Mouse (Mus musculus) kidney, embryonic 14.5 days (tissue): ENCODE measurements around the gene Hykk. TPM values are rescaled to one million over a fixed set of nuclear protein-coding genes. Genes with fewer than 3 reads are reported as not detected.
"Not testable (repeated sequence)": the region's sequence is repeated elsewhere in the genome, so short reads cannot be mapped to it uniquely, and the experiment has no call there.

Experiments
- ATAC-seq: fragments of 200-750 bp; cut with Nextera tagmentation; 2 replicates; pipeline ENCODE4 v1.8.0; 2017; ENCODE audit warnings: moderate number of reproducible peaks, mild to moderate bottlenecking, moderate TSS enrichment, moderate library complexity; ENCODE audit not compliant: low FRiP score, low TSS enrichment
- H3K27ac ChIP-seq: fragments of 300-500 bp; sonication (generic); 2 replicates; pipeline ENCODE4 v1.5.1; 2014; ENCODE audit warnings: low read depth, mild to moderate bottlenecking, low read length, moderate library complexity, mixed read lengths
- H3K27me3 ChIP-seq: fragments of 300-500 bp; sonication (generic); 2 replicates; pipeline ENCODE4 v1.6.1; 2014; ENCODE audit warnings: mild to moderate bottlenecking, low read length; ENCODE audit not compliant: control insufficient read depth, insufficient read depth
- H3K36me3 ChIP-seq: fragments of 300-500 bp; sonication (generic); 2 replicates; pipeline ENCODE4 v1.6.1; 2014; ENCODE audit warnings: low read length, mixed read lengths; ENCODE audit not compliant: control insufficient read depth, insufficient read depth
- H3K4me1 ChIP-seq: fragments of 300-500 bp; sonication (generic); 2 replicates; pipeline ENCODE4 v1.6.1; 2014; ENCODE audit warnings: low read length, mixed read lengths; ENCODE audit not compliant: control insufficient read depth, insufficient read depth
- H3K4me2 ChIP-seq: fragments of 300-500 bp; sonication (generic); replicated peaks from 2 replicates; pipeline ENCODE4 v1.6.1; 2014; ENCODE audit warnings: low read depth, mild to moderate bottlenecking, low read length
- H3K4me3 ChIP-seq: fragments of 300-500 bp; sonication (generic); 2 replicates; pipeline ENCODE4 v1.5.1; 2014; ENCODE audit warnings: mild to moderate bottlenecking, low read length
- H3K9ac ChIP-seq: fragments of 300-500 bp; sonication (generic); 2 replicates; pipeline ENCODE4 v1.6.1; 2014; ENCODE audit warnings: low read depth, mild to moderate bottlenecking, low read length, moderate library complexity
- H3K9me3 ChIP-seq: fragments of 300-500 bp; sonication (generic); 2 replicates; pipeline ENCODE4 v1.6.1; 2016; ENCODE audit warnings: low read length; ENCODE audit not compliant: control insufficient read depth
- WGBS: fragments of 180-500 bp; shearing (Covaris S2); extraction: QIAGEN DNeasy Blood & Tissue Kit; methylation state at CpG from one replicate; pipeline ENCODE4 v1.1.7; 2014; 5-methylcytosine and 5-hydroxymethylcytosine counted together
- polyA plus RNA-seq: library from polyadenylated mRNA; unstranded; fragments of >200 nt; fragmentation: Nextera tagmentation; extraction: Ambion mirVana; gene quantifications from 2 replicates; pipeline ENCODE4 v1.2.1, GENCODE M21; 2014

Gene Hykk
- polyA plus RNA-seq, 1 experiment from 2014 or later = 5.1 TPM

DNA sequence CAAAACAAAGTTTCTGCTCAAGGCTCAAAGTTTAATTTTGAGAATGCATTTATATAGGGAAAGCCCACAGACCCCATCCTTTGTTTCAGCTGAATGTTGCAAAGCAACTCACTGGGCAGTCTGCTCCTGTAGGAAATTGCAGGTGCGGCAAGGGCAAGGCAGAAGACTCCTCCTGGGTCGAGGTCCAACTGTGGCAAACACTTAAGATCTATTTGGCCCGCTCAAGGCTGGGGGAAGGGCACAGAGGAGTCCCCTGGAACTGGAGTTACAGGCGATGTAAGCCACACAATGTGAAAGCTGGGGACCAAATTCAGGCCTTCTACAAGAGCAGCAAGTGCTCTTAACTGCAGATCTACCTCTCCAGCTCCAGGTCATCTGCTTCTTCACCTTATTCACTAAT is 2.9 kb downstream of the Hykk start:
- Histone ChIP-seq H3K27me3 (no peaks in the 10 kb centered on the region), H3K4me1 (no peaks in the 10 kb centered on the region; the same call in 1 of the 2 replicates), H3K36me3 (no peaks in the 10 kb centered on the region), H3K4me3 (no peak overlapping the region), H3K4me2 (no peak overlapping the region), H3K27ac (no peak overlapping the region), H3K9me3 (0 out of 2 replicates have a peak, but pooled peaks cover 5% of the 10 kb centered on the region), H3K9ac (no peak overlapping the region)
- 47% methylated on average over 4 of the region's 4 CpGs for WGBS
- no peak for ATAC-seq

DNA sequence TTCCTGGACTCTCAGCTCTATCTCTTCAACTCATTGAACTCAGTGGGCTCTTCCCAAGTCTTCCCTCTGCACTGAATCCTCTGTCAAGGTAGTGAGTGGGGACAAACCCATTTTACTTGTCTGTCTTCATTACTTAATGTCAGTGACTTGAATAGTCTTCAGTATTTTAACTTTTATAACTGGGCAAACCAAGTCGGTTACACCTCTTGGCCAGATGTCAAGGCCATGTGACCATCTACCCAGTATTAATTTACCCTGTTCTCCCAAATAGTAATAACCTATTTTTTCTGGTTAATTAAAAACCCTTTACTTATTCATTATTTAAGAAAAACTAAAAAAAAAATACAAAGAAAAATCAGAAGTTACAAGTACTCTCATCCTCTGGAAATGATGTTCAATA is 13.7 kb downstream of the Hykk start:
- Histone ChIP-seq H3K9ac (no peak overlapping the region), H3K27ac (no peak overlapping the region), H3K4me3 (no peak overlapping the region), H3K4me2 (no peak overlapping the region), H3K4me1 (no peaks in the 10 kb centered on the region), H3K36me3 (no peaks in the 10 kb centered on the region), H3K27me3 (no peaks in the 10 kb centered on the region), H3K9me3 (no peaks in the 10 kb centered on the region)
- 95% methylated on average over 1 of the region's 1 CpGs for WGBS
- no peak for ATAC-seq

DNA sequence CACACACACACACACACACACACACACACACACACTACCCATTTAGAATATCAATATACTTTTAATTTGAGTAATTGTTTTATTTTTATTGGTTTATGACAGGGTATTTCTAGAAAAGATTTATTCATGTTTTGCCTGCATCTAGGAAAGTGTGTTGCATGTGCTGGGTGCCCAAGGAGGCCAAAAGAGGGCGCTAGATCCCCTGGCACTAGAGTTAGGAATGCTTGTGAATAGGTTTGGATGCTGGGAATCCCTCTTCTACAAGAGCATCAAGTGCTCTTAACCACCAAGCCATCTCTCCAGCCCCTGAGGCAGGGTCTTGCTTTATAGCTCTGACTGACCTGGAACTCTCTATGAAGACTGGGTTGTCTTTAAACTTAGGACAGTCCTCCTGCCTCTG is 14.7 kb downstream of the Hykk start:
- Histone ChIP-seq H3K9me3 (no peaks in the 10 kb centered on the region), H3K36me3 (no peaks in the 10 kb centered on the region), H3K4me3 (no peak overlapping the region), H3K4me2 (no peak overlapping the region), H3K27ac (no peak overlapping the region), H3K4me1 (no peaks in the 10 kb centered on the region), H3K9ac (no peak overlapping the region), H3K27me3 (no peaks in the 10 kb centered on the region)
- WGBS = 0% methylated on average over 1 of the region's 1 CpGs
- ATAC-seq = no peak

DNA sequence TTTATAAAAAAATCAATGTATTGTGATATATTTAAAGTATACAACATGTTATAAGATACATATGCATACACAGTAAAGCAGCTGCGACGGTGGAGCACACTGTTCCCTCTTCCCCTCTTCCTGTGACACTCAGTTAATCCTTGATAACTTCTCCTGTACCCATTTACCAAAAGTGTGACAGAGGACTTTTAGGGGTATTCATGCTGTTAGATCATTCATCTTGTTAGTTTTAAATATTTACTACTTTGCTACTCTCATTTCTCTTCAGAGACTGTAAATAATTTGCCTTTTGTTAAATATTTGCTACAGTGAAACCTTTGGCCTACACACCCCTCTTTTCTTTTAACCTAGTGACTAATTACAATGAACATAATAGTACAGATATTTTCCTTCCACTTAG is 15.3 kb downstream of the Hykk start:
- H3K4me2 ChIP-seq = no peak overlapping the region
- H3K9me3 ChIP-seq = no peaks in the 10 kb centered on the region
- H3K4me3 ChIP-seq = no peak overlapping the region
- ATAC-seq = no peak
- H3K27ac ChIP-seq = no peak overlapping the region
- 79% methylated on average over 2 of the region's 2 CpGs for WGBS
- no peak overlapping the region for H3K9ac ChIP-seq
- no peaks in the 10 kb centered on the region for H3K4me1 ChIP-seq
- H3K27me3 ChIP-seq = no peaks in the 10 kb centered on the region
- H3K36me3 ChIP-seq = no peaks in the 10 kb centered on the region

DNA sequence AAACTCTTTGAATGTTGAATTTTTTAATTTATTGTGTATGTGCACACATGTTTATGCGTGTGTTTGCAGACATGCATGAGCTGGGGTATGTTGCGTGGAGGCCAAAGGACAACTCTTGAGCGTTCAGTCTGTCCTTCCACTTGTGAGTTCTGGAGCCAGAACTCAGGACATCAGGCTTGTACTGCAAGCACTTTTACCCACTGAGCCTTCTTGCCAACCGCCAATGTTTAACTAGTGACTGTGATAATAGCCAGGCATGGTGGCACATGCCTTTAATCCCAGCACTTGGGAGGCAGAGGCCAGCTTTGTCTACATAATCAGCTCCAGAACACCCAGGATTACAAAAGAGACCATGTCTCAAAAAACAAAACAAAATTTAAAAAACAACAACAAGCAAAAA is 25.0 kb downstream of the Hykk start:
- Histone ChIP-seq H3K27me3 (no peaks in the 10 kb centered on the region), H3K4me1 (no peaks in the 10 kb centered on the region), H3K4me3 (no peak overlapping the region), H3K27ac (no peak overlapping the region), H3K4me2 (no peak overlapping the region), H3K9ac (no peak overlapping the region), H3K36me3 (no peaks in the 10 kb centered on the region), H3K9me3 (no peaks in the 10 kb centered on the region)
- ATAC-seq = no peak
- 93% methylated on average over 4 of the region's 4 CpGs for WGBS

DNA sequence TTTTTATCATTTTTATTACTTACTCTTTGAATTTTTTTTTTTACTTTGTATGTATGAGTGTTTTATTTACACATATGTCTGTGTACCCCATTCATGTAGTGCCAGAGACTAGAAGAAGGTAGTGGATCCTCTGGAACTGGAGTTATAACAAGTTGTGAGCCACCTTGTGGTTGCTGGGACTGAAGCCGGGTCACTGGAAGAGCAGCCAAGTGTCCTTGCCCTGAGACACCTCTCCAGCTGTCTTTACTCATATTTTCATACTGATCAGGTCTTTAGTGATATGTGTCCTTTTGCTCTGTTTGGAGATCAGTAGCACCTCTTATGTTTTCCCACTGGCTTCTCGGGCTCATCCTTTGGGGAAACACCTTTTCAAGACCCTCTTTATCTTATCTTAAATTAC is 27.4 kb downstream of the Hykk start:
- no peak for ATAC-seq
- Histone ChIP-seq H3K9me3 (no peaks in the 10 kb centered on the region), H3K4me2 (no peak overlapping the region), H3K4me1 (no peaks in the 10 kb centered on the region), H3K27me3 (no peaks in the 10 kb centered on the region), H3K27ac (no peak overlapping the region), H3K4me3 (no peak overlapping the region), H3K9ac (no peak overlapping the region), H3K36me3 (no peaks in the 10 kb centered on the region)
- WGBS = 75% methylated on average over 2 of the region's 2 CpGs

DNA sequence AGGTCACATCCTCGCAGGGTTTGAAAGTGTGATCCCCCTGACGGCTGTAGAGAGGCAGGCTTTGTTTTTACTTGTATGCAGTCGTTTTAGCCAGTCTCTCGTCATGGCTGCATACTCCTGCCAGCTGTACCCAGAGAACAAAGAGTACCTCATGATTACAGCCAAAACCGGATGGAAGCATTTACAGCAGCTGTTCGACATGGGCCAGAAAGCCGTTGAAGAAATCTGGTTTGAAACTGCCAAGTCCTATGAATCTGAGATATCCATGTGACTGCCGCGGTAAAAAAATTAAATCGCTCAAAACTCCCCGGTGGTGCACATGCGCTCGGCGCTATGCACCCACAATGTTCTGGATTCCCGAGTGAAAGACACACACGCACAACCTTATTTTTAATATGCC is 29.2 kb downstream of the Hykk start:
- no peak overlapping the region for H3K9ac ChIP-seq
- H3K4me3 ChIP-seq = no peak overlapping the region
- H3K27me3 ChIP-seq = no peaks in the 10 kb centered on the region
- H3K4me1 ChIP-seq = no peaks in the 10 kb centered on the region
- ATAC-seq = no peak
- H3K36me3 ChIP-seq = no peaks in the 10 kb centered on the region
- no peak overlapping the region for H3K27ac ChIP-seq
- no peaks in the 10 kb centered on the region for H3K9me3 ChIP-seq
- whole genome bisulfite sequencing = 71% methylated on average over 16 of the region's 16 CpGs
- no peak overlapping the region for H3K4me2 ChIP-seq

DNA sequence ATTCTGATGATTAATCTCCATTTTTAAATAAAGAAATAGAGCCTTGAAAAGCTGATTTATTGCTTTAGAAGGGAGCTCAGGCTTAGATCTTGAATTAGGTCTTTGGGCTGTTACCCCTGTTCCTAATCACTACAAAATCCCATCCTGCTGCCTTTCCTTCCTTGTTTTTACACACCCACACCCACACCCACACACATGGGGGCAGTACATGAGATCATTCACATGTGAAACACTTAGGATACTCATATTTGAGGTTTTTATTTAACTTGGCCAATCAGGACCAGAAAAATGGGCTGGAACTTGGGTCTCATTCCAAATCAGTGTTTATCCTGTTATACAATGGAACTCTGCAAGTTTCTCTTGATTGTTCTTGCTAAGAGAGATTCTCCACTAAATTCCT is 32.4 kb downstream of the Hykk start:
- Histone ChIP-seq H3K9me3 (no peaks in the 10 kb centered on the region), H3K27ac (no peak overlapping the region), H3K4me1 (peaks cover 5% of the 10 kb centered on the region; the same call in 1 of the 2 replicates), H3K4me3 (no peak overlapping the region), H3K27me3 (no peaks in the 10 kb centered on the region), H3K9ac (no peak overlapping the region), H3K4me2 (no peak overlapping the region), H3K36me3 (peaks cover 25% of the 10 kb centered on the region)
- no peak for ATAC-seq

DNA sequence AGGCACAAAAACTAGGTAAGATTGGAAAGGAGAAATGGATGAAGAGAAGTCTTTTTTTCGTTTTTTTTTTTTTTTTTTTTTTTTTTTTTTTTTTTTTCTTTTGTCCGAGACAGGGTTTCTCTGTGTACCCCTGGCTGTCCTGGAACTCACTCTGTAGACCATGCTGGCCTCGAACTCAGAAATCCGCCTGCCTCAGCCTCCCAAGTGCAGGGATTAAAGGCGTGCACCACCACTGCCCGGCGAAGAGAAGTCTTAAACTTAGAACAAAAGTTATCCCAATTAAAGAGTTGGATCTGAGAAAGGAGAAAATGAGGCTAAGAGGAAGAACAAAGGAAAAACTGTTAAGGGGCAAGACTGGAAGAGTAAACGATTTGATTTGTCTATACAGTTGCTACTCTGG is 33.1 kb downstream of the Hykk start:
- Histone ChIP-seq H3K4me3 (peak overlapping the region; percentile 92), H3K9ac (peak overlapping the region; percentile 81), H3K36me3 (peaks cover 30% of the 10 kb centered on the region), H3K4me2 (peak overlapping the region; percentile 55), H3K27ac (peak overlapping the region; percentile 66; the same call in 1 of the 2 replicates)
- H3K4me1 ChIP-seq, ATAC-seq, H3K9me3 ChIP-seq, H3K27me3 ChIP-seq: not testable (repeated sequence)
- WGBS = 58% methylated on average over 8 of the region's 8 CpGs
